Mouse (Mus musculus): ENCODE results near the gene Tom1l2. TPM values are rescaled to one million over a fixed set of nuclear protein-coding genes. Genes with fewer than 3 reads are reported as not detected.

Tom1l2 gene
- polyA plus RNA-seq, 1 experiment, result 27.4 TPM

GRCm38 (mm10) chr11:60195108-60195507 is 157.6 kb downstream of the Tom1l2 start:
- no peak for TF ChIP-seq MYOG (IDR thresholded peaks at IDR 0.05; ENCODE audit: control insufficient read depth in 1 of 3, insufficient read depth in 1 of 3, insufficient read length in 2 of 3, low read depth in 2 of 3)
- H3K4me2 ChIP-seq (ENCODE audit: low read depth), result no peak overlapping the region
- H3K36me3 ChIP-seq (ENCODE audit: control insufficient read depth, insufficient read depth), result no peaks in the 10 kb centered on the region
- no peaks in the 10 kb centered on the region for H3K27me3 ChIP-seq (ENCODE audit: control insufficient read depth, insufficient read depth, insufficient read length)
- H3ac ChIP-seq (ENCODE audit: control insufficient read depth, insufficient read length), result no peak overlapping the region
- H3K79me2 ChIP-seq (ENCODE audit: control insufficient read depth, insufficient read depth), result no peaks in the 10 kb centered on the region
- no peak overlapping the region for H3K4me3 ChIP-seq

- TF ChIP-seq TCF12 (IDR thresholded peaks at IDR 0.05; ENCODE audit: insufficient read depth, poor library complexity, severe bottlenecking) (no peak), POLR2AphosphoS2 (IDR thresholded peaks at IDR 0.05; ENCODE audit: insufficient read length, low read depth) (peak; percentile 91)
- H3K36me3 ChIP-seq (ENCODE audit: control insufficient read depth, insufficient read depth), result no peaks in the 10 kb centered on the region
- H3K4me2 ChIP-seq (ENCODE audit: low read depth), result no peak overlapping the region
- no peak overlapping the region for H3ac ChIP-seq (ENCODE audit: control insufficient read depth, insufficient read length)
- no peak overlapping the region for H3K4me3 ChIP-seq
- no peaks in the 10 kb centered on the region for H3K27me3 ChIP-seq (ENCODE audit: control insufficient read depth, insufficient read depth, insufficient read length)
- H3K79me2 ChIP-seq (ENCODE audit: control insufficient read depth, insufficient read depth), result no peaks in the 10 kb centered on the region
Measured at GRCm38 (mm10) chr11:60193556-60193955, 159.1 kb downstream of the Tom1l2 start.

GRCm38 (mm10) chr11:60192534-60192933 is 160.2 kb downstream of the Tom1l2 start:
- Histone ChIP-seq H3K79me2 (ENCODE audit: control insufficient read depth, insufficient read depth) (no peaks in the 10 kb centered on the region), H3K36me3 (ENCODE audit: control insufficient read depth, insufficient read depth) (no peaks in the 10 kb centered on the region), H3K27me3 (ENCODE audit: control insufficient read depth, insufficient read depth, insufficient read length) (no peaks in the 10 kb centered on the region), H3K4me2 (ENCODE audit: low read depth) (no peak overlapping the region), H3K4me3 (no peak overlapping the region), H3ac (ENCODE audit: control insufficient read depth, insufficient read length) (no peak overlapping the region)
- TF ChIP-seq TCF12 (IDR thresholded peaks at IDR 0.05; ENCODE audit: insufficient read depth, poor library complexity, severe bottlenecking) (no peak), POLR2AphosphoS2 (IDR thresholded peaks at IDR 0.05; ENCODE audit: insufficient read length, low read depth) (peak; percentile 72), MAX (IDR thresholded peaks at IDR 0.05; ENCODE audit: low read depth) (no peak), POLR2A (IDR thresholded peaks at IDR 0.05; ENCODE audit: insufficient read length, low read depth) (no peak), REST (IDR thresholded peaks at IDR 0.05; ENCODE audit: insufficient read depth, insufficient read length) (no peak), USF1 (IDR thresholded peaks at IDR 0.05; ENCODE audit: low read depth) (no peak), SRF (IDR thresholded peaks at IDR 0.05; ENCODE audit: control insufficient read depth, insufficient read length, low read depth) (no peak)

- Histone ChIP-seq H3K36me3 (ENCODE audit: control insufficient read depth, insufficient read depth) (no peaks in the 10 kb centered on the region), H3K27me3 (ENCODE audit: control insufficient read depth, insufficient read depth, insufficient read length) (no peaks in the 10 kb centered on the region), H3K4me3 (no peak overlapping the region), H3ac (ENCODE audit: control insufficient read depth, insufficient read length) (no peak overlapping the region), H3K79me2 (ENCODE audit: control insufficient read depth, insufficient read depth) (no peaks in the 10 kb centered on the region), H3K4me2 (ENCODE audit: low read depth) (no peak overlapping the region)
- TF ChIP-seq POLR2AphosphoS2 (IDR thresholded peaks at IDR 0.05; ENCODE audit: insufficient read length, low read depth) (no peak), SRF (IDR thresholded peaks at IDR 0.05; ENCODE audit: control insufficient read depth, insufficient read length, low read depth) (no peak), MAX (IDR thresholded peaks at IDR 0.05; ENCODE audit: low read depth) (no peak), TCF12 (IDR thresholded peaks at IDR 0.05; ENCODE audit: insufficient read depth, poor library complexity, severe bottlenecking) (no peak), REST (IDR thresholded peaks at IDR 0.05; ENCODE audit: insufficient read depth, insufficient read length) (no peak)
Measured at GRCm38 (mm10) chr11:60190055-60190641, 162.6 kb downstream of the Tom1l2 start.

GRCm38 (mm10) chr11:60189501-60190040 is 163.1 kb downstream of the Tom1l2 start:
- H3K27me3 ChIP-seq (ENCODE audit: control insufficient read depth, insufficient read depth, insufficient read length), result no peaks in the 10 kb centered on the region
- H3K4me2 ChIP-seq (ENCODE audit: low read depth), result no peak overlapping the region
- H3K36me3 ChIP-seq (ENCODE audit: control insufficient read depth, insufficient read depth), result no peaks in the 10 kb centered on the region
- TF ChIP-seq REST (IDR thresholded peaks at IDR 0.05; ENCODE audit: insufficient read depth, insufficient read length), result no peak
- H3K4me3 ChIP-seq, result no peak overlapping the region
- H3ac ChIP-seq (ENCODE audit: control insufficient read depth, insufficient read length), result no peak overlapping the region
- no peaks in the 10 kb centered on the region for H3K79me2 ChIP-seq (ENCODE audit: control insufficient read depth, insufficient read depth)

- no peak overlapping the region for H3K4me2 ChIP-seq (ENCODE audit: low read depth)
- TF ChIP-seq MYOG (IDR thresholded peaks at IDR 0.05; ENCODE audit: control insufficient read depth in 1 of 3, insufficient read depth in 1 of 3, insufficient read length in 2 of 3, low read depth in 2 of 3) (no peak), POLR2A (IDR thresholded peaks at IDR 0.05; ENCODE audit: insufficient read length, low read depth) (no peak), TCF12 (IDR thresholded peaks at IDR 0.05; ENCODE audit: insufficient read depth, poor library complexity, severe bottlenecking) (no peak), SRF (IDR thresholded peaks at IDR 0.05; ENCODE audit: control insufficient read depth, insufficient read length, low read depth) (no peak)
- H3K36me3 ChIP-seq (ENCODE audit: control insufficient read depth, insufficient read depth), result no peaks in the 10 kb centered on the region
- no peaks in the 10 kb centered on the region for H3K27me3 ChIP-seq (ENCODE audit: control insufficient read depth, insufficient read depth, insufficient read length)
- H3K4me3 ChIP-seq, result no peak overlapping the region
- no peak overlapping the region for H3ac ChIP-seq (ENCODE audit: control insufficient read depth, insufficient read length)
- no peaks in the 10 kb centered on the region for H3K79me2 ChIP-seq (ENCODE audit: control insufficient read depth, insufficient read depth)
Measured at GRCm38 (mm10) chr11:60188275-60188853, 164.3 kb downstream of the Tom1l2 start.
